Mouse (Mus musculus): ENCODE measurements around the gene Kif2a. TPM values are rescaled to one million over a fixed set of nuclear protein-coding genes. Genes with fewer than 3 reads are reported as not detected.
A peak's percentile ranks its signal among the peaks of the same experiment; 100 is the strongest.
"Not testable (repeated sequence)": the region's sequence is repeated elsewhere in the genome, so short reads cannot be mapped to it uniquely, and the experiment has no call there.

Kif2a gene
- polyA plus RNA-seq, 1 experiment from 2014 or later = 6.1 TPM

GRCm38 (mm10) chr13:106998026-106998425 lies 23.9 kb downstream of the Kif2a start:
- H3K4me3 ChIP-seq (ENCODE audit: low read length) = no peak overlapping the region
- 80% methylated on average over 2 of the region's 2 CpGs for WGBS
- no peak for ATAC-seq

GRCm38 (mm10) chr13:106997557-106997956 lies 24.4 kb downstream of the Kif2a start:
- H3K36me3 ChIP-seq (ENCODE audit: control insufficient read depth, insufficient read depth, low read length); H3K9ac ChIP-seq (ENCODE audit: low read depth, low read length); H3K4me1 ChIP-seq (ENCODE audit: control insufficient read depth, insufficient read depth, low read length); H3K27ac ChIP-seq (ENCODE audit: low read length); H3K4me2 ChIP-seq (ENCODE audit: low read depth, low read length); H3K9me3 ChIP-seq (ENCODE audit: control insufficient read depth, low read length); ATAC-seq; H3K27me3 ChIP-seq (replicated peaks; ENCODE audit: control insufficient read depth, insufficient read depth, low read length); H3K4me3 ChIP-seq (ENCODE audit: low read length): not testable (repeated sequence)
- 91% methylated on average over 4 of the region's 4 CpGs for WGBS

More at GRCm38 (mm10) chr13:106998026-106998425, 23.9 kb downstream of the Kif2a start:
- Histone ChIP-seq H3K4me2 (ENCODE audit: low read depth, low read length) (no peak overlapping the region), H3K9ac (ENCODE audit: low read depth, low read length) (no peak overlapping the region), H3K27ac (ENCODE audit: low read length) (no peak overlapping the region), H3K36me3 (ENCODE audit: control insufficient read depth, insufficient read depth, low read length) (no peaks in the 10 kb centered on the region; the same call in 1 of the 2 replicates), H3K27me3 (replicated peaks; ENCODE audit: control insufficient read depth, insufficient read depth, low read length) (no peaks in the 10 kb centered on the region), H3K9me3 (ENCODE audit: control insufficient read depth, low read length) (no peaks in the 10 kb centered on the region), H3K4me1 (ENCODE audit: control insufficient read depth, insufficient read depth, low read length) (peaks cover 5% of the 10 kb centered on the region; the same call in 1 of the 2 replicates)

GRCm38 (mm10) chr13:106996891-106997290 lies 25.0 kb downstream of the Kif2a start:
- no peak overlapping the region for H3K4me2 ChIP-seq (ENCODE audit: low read depth, low read length)
- H3K27me3 ChIP-seq (replicated peaks; ENCODE audit: control insufficient read depth, insufficient read depth, low read length) = no peaks in the 10 kb centered on the region
- WGBS = 73% methylated on average over 2 of the region's 2 CpGs
- H3K27ac ChIP-seq (ENCODE audit: low read length) = no peak overlapping the region
- no peak overlapping the region for H3K4me3 ChIP-seq (ENCODE audit: low read length)
- no peaks in the 10 kb centered on the region; the same call in 1 of the 2 replicates for H3K36me3 ChIP-seq (ENCODE audit: control insufficient read depth, insufficient read depth, low read length)
- H3K4me1 ChIP-seq (ENCODE audit: control insufficient read depth, insufficient read depth, low read length) = peaks cover 5% of the 10 kb centered on the region; the same call in 1 of the 2 replicates
- H3K9me3 ChIP-seq (ENCODE audit: control insufficient read depth, low read length) = no peaks in the 10 kb centered on the region
- no peak overlapping the region for H3K9ac ChIP-seq (ENCODE audit: low read depth, low read length)
- ATAC-seq = no peak

- Histone ChIP-seq H3K36me3 (ENCODE audit: control insufficient read depth, insufficient read depth, low read length) (peaks cover 5% of the 10 kb centered on the region; the same call in 1 of the 2 replicates), H3K27ac (ENCODE audit: low read length) (no peak overlapping the region)
- WGBS = 92% methylated on average over 4 of the region's 4 CpGs
Observed at GRCm38 (mm10) chr13:106961496-106961895, 60.4 kb downstream of the Kif2a start.

GRCm38 (mm10) chr13:106960557-106960956 lies 61.4 kb downstream of the Kif2a start:
- no peak overlapping the region for H3K4me3 ChIP-seq (ENCODE audit: low read length)
- peaks cover 5% of the 10 kb centered on the region for H3K36me3 ChIP-seq (ENCODE audit: control insufficient read depth, insufficient read depth, low read length)
- H3K4me1 ChIP-seq (ENCODE audit: control insufficient read depth, insufficient read depth, low read length) = no peaks in the 10 kb centered on the region
- no peak for ATAC-seq
- no peak overlapping the region for H3K4me2 ChIP-seq (ENCODE audit: low read depth, low read length)
- no peaks in the 10 kb centered on the region for H3K27me3 ChIP-seq (replicated peaks; ENCODE audit: control insufficient read depth, insufficient read depth, low read length)
- H3K27ac ChIP-seq (ENCODE audit: low read length) = no peak overlapping the region
- H3K9me3 ChIP-seq (ENCODE audit: control insufficient read depth, low read length) = no peaks in the 10 kb centered on the region
- WGBS = 89% methylated on average over 3 of the region's 3 CpGs
- H3K9ac ChIP-seq (ENCODE audit: low read depth, low read length) = no peak overlapping the region

More at GRCm38 (mm10) chr13:106961496-106961895, 60.4 kb downstream of the Kif2a start:
- H3K4me1 ChIP-seq (ENCODE audit: control insufficient read depth, insufficient read depth, low read length) = no peaks in the 10 kb centered on the region
- H3K9me3 ChIP-seq (ENCODE audit: control insufficient read depth, low read length) = no peaks in the 10 kb centered on the region
- H3K4me2 ChIP-seq (ENCODE audit: low read depth, low read length) = no peak overlapping the region
- no peaks in the 10 kb centered on the region for H3K27me3 ChIP-seq (replicated peaks; ENCODE audit: control insufficient read depth, insufficient read depth, low read length)
- ATAC-seq = no peak
- H3K4me3 ChIP-seq (ENCODE audit: low read length) = no peak overlapping the region
- no peak overlapping the region for H3K9ac ChIP-seq (ENCODE audit: low read depth, low read length)

GRCm38 (mm10) chr13:106958286-106958685 lies 63.6 kb downstream of the Kif2a start:
- Histone ChIP-seq H3K9me3 (ENCODE audit: control insufficient read depth, low read length) (no peaks in the 10 kb centered on the region), H3K27me3 (replicated peaks; ENCODE audit: control insufficient read depth, insufficient read depth, low read length) (no peaks in the 10 kb centered on the region), H3K4me2 (ENCODE audit: low read depth, low read length) (no peak overlapping the region), H3K9ac (ENCODE audit: low read depth, low read length) (no peak overlapping the region), H3K4me3 (ENCODE audit: low read length) (no peak overlapping the region), H3K4me1 (ENCODE audit: control insufficient read depth, insufficient read depth, low read length) (no peaks in the 10 kb centered on the region), H3K36me3 (ENCODE audit: control insufficient read depth, insufficient read depth, low read length) (peaks cover 5% of the 10 kb centered on the region), H3K27ac (ENCODE audit: low read length) (no peak overlapping the region)
- no peak for ATAC-seq
- 89% methylated on average over 3 of the region's 3 CpGs for WGBS

- Histone ChIP-seq H3K36me3 (ENCODE audit: control insufficient read depth, insufficient read depth, low read length) (peaks cover 5% of the 10 kb centered on the region), H3K27me3 (replicated peaks; ENCODE audit: control insufficient read depth, insufficient read depth, low read length) (no peaks in the 10 kb centered on the region), H3K27ac (ENCODE audit: low read length) (no peak overlapping the region), H3K9me3 (ENCODE audit: control insufficient read depth, low read length) (no peaks in the 10 kb centered on the region), H3K4me3 (ENCODE audit: low read length) (no peak overlapping the region), H3K4me2 (ENCODE audit: low read depth, low read length) (no peak overlapping the region), H3K9ac (ENCODE audit: low read depth, low read length) (no peak overlapping the region), H3K4me1 (ENCODE audit: control insufficient read depth, insufficient read depth, low read length) (no peaks in the 10 kb centered on the region)
- WGBS = 93% methylated on average over 4 of the region's 4 CpGs
- ATAC-seq = no peak
Observed at GRCm38 (mm10) chr13:106957554-106957953, 64.4 kb downstream of the Kif2a start.

GRCm38 (mm10) chr13:106954880-106955279 lies 67.0 kb downstream of the Kif2a start:
- Histone ChIP-seq H3K9ac (ENCODE audit: low read depth, low read length) (no peak overlapping the region), H3K27me3 (replicated peaks; ENCODE audit: control insufficient read depth, insufficient read depth, low read length) (no peaks in the 10 kb centered on the region), H3K4me2 (ENCODE audit: low read depth, low read length) (no peak overlapping the region), H3K27ac (ENCODE audit: low read length) (no peak overlapping the region), H3K9me3 (ENCODE audit: control insufficient read depth, low read length) (no peaks in the 10 kb centered on the region), H3K36me3 (ENCODE audit: control insufficient read depth, insufficient read depth, low read length) (peaks cover 5% of the 10 kb centered on the region), H3K4me1 (ENCODE audit: control insufficient read depth, insufficient read depth, low read length) (no peaks in the 10 kb centered on the region), H3K4me3 (ENCODE audit: low read length) (no peak overlapping the region)
- 86% methylated on average over 3 of the region's 3 CpGs for WGBS
- ATAC-seq = no peak

- Histone ChIP-seq H3K9ac (ENCODE audit: low read depth, low read length) (peak overlapping the region; percentile 95), H3K4me2 (ENCODE audit: low read depth, low read length) (peak overlapping the region; percentile 56), H3K4me1 (ENCODE audit: control insufficient read depth, insufficient read depth, low read length) (peaks cover 10% of the 10 kb centered on the region), H3K4me3 (ENCODE audit: low read length) (peak overlapping the region; percentile 92), H3K27me3 (replicated peaks; ENCODE audit: control insufficient read depth, insufficient read depth, low read length) (no peaks in the 10 kb centered on the region), H3K36me3 (ENCODE audit: control insufficient read depth, insufficient read depth, low read length) (0 out of 2 replicates have a peak, but pooled peaks cover 4% of the 10 kb centered on the region), H3K9me3 (ENCODE audit: control insufficient read depth, low read length) (no peaks in the 10 kb centered on the region), H3K27ac (ENCODE audit: low read length) (no peak overlapping the region; the same call in 1 of the 2 replicates)
- 5% methylated on average over 6 of the region's 6 CpGs for WGBS
- no peak for ATAC-seq
Observed at GRCm38 (mm10) chr13:106947583-106947982, 74.3 kb downstream of the Kif2a start.

Measured in intestine, embryonic 16.5 days (tissue).